Mouse (Mus musculus) hindbrain, embryonic 14.5 days (tissue): Measurements from ENCODE around the gene Scrn2. TPM values are rescaled to one million over a fixed set of nuclear protein-coding genes. Genes with fewer than 3 reads are reported as not detected.

Experiments used
- ATAC-seq: fragments of 200-750 bp; cut with Nextera tagmentation; 2 replicates; pipeline ENCODE4 v1.8.0; 2017; ENCODE audit warnings: moderate number of reproducible peaks, mild to moderate bottlenecking, moderate TSS enrichment, moderate library complexity; ENCODE audit not compliant: low FRiP score
- DNase-seq: peaks from one replicate; pipeline ENCODE4 v3.0.0-alpha.2; 2015; ENCODE audit warnings: low spot score
- H3K27ac ChIP-seq: fragments of 300-500 bp; sonication (generic); 2 replicates; pipeline ENCODE4 v1.5.1; 2014; ENCODE audit warnings: mild to moderate bottlenecking, moderate library complexity
- H3K27me3 ChIP-seq: fragments of 300-500 bp; sonication (generic); 2 replicates; pipeline ENCODE4 v1.6.1; 2014; ENCODE audit warnings: mild to moderate bottlenecking, low read length, mixed read lengths; ENCODE audit not compliant: control insufficient read depth, insufficient read depth
- H3K36me3 ChIP-seq: fragments of 300-500 bp; sonication (generic); replicated peaks from 2 replicates; pipeline ENCODE4 v1.6.1; 2014; ENCODE audit not compliant: control insufficient read depth, insufficient read depth
- H3K4me1 ChIP-seq: fragments of 300-500 bp; sonication (generic); replicated peaks from 2 replicates; pipeline ENCODE4 v1.6.1; 2014; ENCODE audit warnings: antibody characterized with exemption, low read length, mixed read lengths; ENCODE audit not compliant: control insufficient read depth, insufficient read depth
- H3K4me2 ChIP-seq: fragments of 300-500 bp; sonication (generic); replicated peaks from 2 replicates; pipeline ENCODE4 v1.6.1; 2014; ENCODE audit warnings: mild to moderate bottlenecking, moderate library complexity
- H3K4me3 ChIP-seq: fragments of 300-500 bp; sonication (generic); replicated peaks from 2 replicates; pipeline ENCODE4 v1.5.1; 2014; ENCODE audit warnings: mild to moderate bottlenecking, low read length
- H3K9ac ChIP-seq: fragments of 300-500 bp; sonication (generic); 2 replicates; pipeline ENCODE4 v1.6.1; 2014
- H3K9me3 ChIP-seq: fragments of 300-500 bp; sonication (generic); 2 replicates; pipeline ENCODE4 v1.6.1; 2016; ENCODE audit warnings: low read length; ENCODE audit not compliant: control insufficient read depth
- WGBS: fragments of 180-500 bp; shearing (Covaris S2); extraction: QIAGEN DNeasy Blood & Tissue Kit; methylation state at CpG from one replicate; pipeline ENCODE4 v1.1.7; 2014; 5-methylcytosine and 5-hydroxymethylcytosine counted together
- microRNA-seq: library from miRNA; unstranded; fragments of <30 nt; microRNA quantifications from one replicate; pipeline ENCODE4, GENCODE M21; 2016
- polyA plus RNA-seq: library from polyadenylated mRNA; unstranded; fragments of >200 nt; fragmentation: Nextera tagmentation; extraction: Ambion mirVana; gene quantifications from 2 replicates; pipeline ENCODE4 v1.2.1, GENCODE M21; 2014

Gene Scrn2
- polyA plus RNA-seq, 1 experiment from 2014 or later: 11.5 TPM

DNA sequence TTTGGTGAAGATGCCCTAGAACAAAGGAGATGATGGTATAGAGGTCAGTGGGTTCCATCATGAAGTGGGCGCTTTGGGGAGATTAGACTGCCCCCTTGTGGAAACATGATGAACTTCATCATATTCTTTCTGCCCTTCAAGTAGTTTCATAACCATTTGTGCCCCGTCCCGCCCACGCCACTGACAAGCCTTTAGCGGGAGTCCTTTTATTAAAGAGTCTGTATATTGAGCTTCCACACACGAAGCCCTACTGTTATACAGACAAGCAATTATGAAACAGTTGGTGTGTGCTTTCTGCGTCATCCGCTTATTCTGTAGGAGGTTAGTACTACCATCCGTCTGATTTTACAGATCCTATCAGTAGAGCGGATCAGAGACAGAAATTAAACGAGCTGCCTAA lies 53.2 kb downstream of the Scrn2 start:
- Histone ChIP-seq H3K4me1 (0 out of 2 replicates have a peak, but pooled peaks cover 5% of the 10 kb centered on the region), H3K9me3 (no peaks in the 10 kb centered on the region), H3K36me3 (no peaks in the 10 kb centered on the region), H3K4me3 (no peak overlapping the region), H3K9ac (no peak overlapping the region), H3K27me3 (no peaks in the 10 kb centered on the region), H3K27ac (no peak overlapping the region), H3K4me2 (no peak overlapping the region)
- WGBS: 46% methylated on average over 11 of the region's 11 CpGs
- ATAC-seq: no peak
- DNase-seq: no peak

Small RNAs within 50 kb of the gene (microRNA-seq; reads per million reads assigned to microRNA genes)
- 0.81 reads per million for gene Mir8103

Other genes starting within 250 kb of the Scrn2 start
- 52.5 and 57.7 TPM in 2 replicates for gene Cbx1, start 240.8 kb upstream of the Scrn2 start, polyA plus RNA-seq
- gene Nfe2l1, start 200.0 kb upstream of the Scrn2 start, polyA plus RNA-seq: 49.3 and 54.7 TPM in 2 replicates
- 23.1 and 29.7 TPM in 2 replicates for gene Copz2, start 180.1 kb upstream of the Scrn2 start, polyA plus RNA-seq
- gene Cdk5rap3, start 113.4 kb upstream of the Scrn2 start, polyA plus RNA-seq: 74.0 and 77.8 TPM in 2 replicates
- 0.16 TPM in 2 replicates for gene Prr15l, start 101.8 kb upstream of the Scrn2 start, polyA plus RNA-seq
- 27.5 and 28.9 TPM in 2 replicates for gene Pnpo, start 86.0 kb upstream of the Scrn2 start, polyA plus RNA-seq
- gene Sp2, start 47.0 kb upstream of the Scrn2 start, polyA plus RNA-seq: 14.4 and 14.9 TPM in 2 replicates
- gene Sp6, start 16.5 kb upstream of the Scrn2 start, polyA plus RNA-seq: 0.09 and 0.16 TPM in 2 replicates
- gene Lrrc46, start 11.5 kb downstream of the Scrn2 start, polyA plus RNA-seq: 2.6 and 4.3 TPM in 2 replicates
- gene Mrpl10, start 11.6 kb downstream of the Scrn2 start, polyA plus RNA-seq: 60.5 TPM in 2 replicates
- gene Osbpl7, start 20.7 kb downstream of the Scrn2 start, polyA plus RNA-seq: 6.3 and 7.9 TPM in 2 replicates
- not detected in 2 replicates for gene Tbx21, start 85.4 kb downstream of the Scrn2 start, polyA plus RNA-seq
- 9.3 and 10.8 TPM in 2 replicates for gene Tbkbp1, start 121.6 kb downstream of the Scrn2 start, polyA plus RNA-seq
- gene Kpnb1, start 157.9 kb downstream of the Scrn2 start, polyA plus RNA-seq: 35.3 and 44.2 TPM in 2 replicates